Mouse (Mus musculus) midbrain, embryonic 14.5 days (tissue): ENCODE results near the gene Tmem185b. TPM values are rescaled to one million over a fixed set of nuclear protein-coding genes. Genes with fewer than 3 reads are reported as not detected.

Experiments
- ATAC-seq: fragments of 200-750 bp; cut with Nextera tagmentation; 2 replicates; pipeline ENCODE4 v1.8.0; 2017; ENCODE audit warnings: moderate number of reproducible peaks, moderate library complexity; ENCODE audit not compliant: low FRiP score, low TSS enrichment
- DNase-seq: peaks from one replicate; pipeline ENCODE4 v3.0.0-alpha.2; 2015
- H3K27ac ChIP-seq: fragments of 300-500 bp; sonication (generic); replicated peaks from 2 replicates; pipeline ENCODE4 v1.5.1; 2014; ENCODE audit warnings: mild to moderate bottlenecking, low read depth, low read length, moderate library complexity
- H3K27me3 ChIP-seq: fragments of 300-500 bp; sonication (generic); 2 replicates; pipeline ENCODE4 v1.6.1; 2014; ENCODE audit warnings: low read length, control low read depth, mixed read lengths; ENCODE audit not compliant: control insufficient read depth, insufficient read depth
- H3K36me3 ChIP-seq: fragments of 300-500 bp; sonication (generic); 2 replicates; pipeline ENCODE4 v1.6.1; 2014; ENCODE audit warnings: low read length, control low read depth; ENCODE audit not compliant: control insufficient read depth, insufficient read depth
- H3K4me1 ChIP-seq: fragments of 300-500 bp; sonication (generic); 2 replicates; pipeline ENCODE4 v1.6.1; 2014; ENCODE audit warnings: mild to moderate bottlenecking, antibody characterized with exemption, low read length, control low read depth; ENCODE audit not compliant: control insufficient read depth, insufficient read depth
- H3K4me2 ChIP-seq: fragments of 300-500 bp; sonication (generic); 2 replicates; pipeline ENCODE4 v1.6.1; 2014; ENCODE audit warnings: mild to moderate bottlenecking, low read length, moderate library complexity
- H3K4me3 ChIP-seq: fragments of 300-500 bp; sonication (generic); replicated peaks from 2 replicates; pipeline ENCODE4 v1.5.1; 2014; ENCODE audit warnings: low read depth, low read length
- H3K9ac ChIP-seq: fragments of 300-500 bp; sonication (generic); replicated peaks from 2 replicates; pipeline ENCODE4 v1.6.1; 2014; ENCODE audit warnings: mild to moderate bottlenecking, low read length, moderate library complexity
- H3K9me3 ChIP-seq: fragments of 300-500 bp; sonication (generic); 2 replicates; pipeline ENCODE4 v1.6.1; 2016; ENCODE audit warnings: low read length, control low read depth, mixed read lengths; ENCODE audit not compliant: control insufficient read depth
- WGBS: fragments of 180-500 bp; shearing (Covaris S2); extraction: QIAGEN DNeasy Blood & Tissue Kit; methylation state at CpG from one replicate; pipeline ENCODE4 v1.1.7; 2014; 5-methylcytosine and 5-hydroxymethylcytosine counted together
- polyA plus RNA-seq: library from polyadenylated mRNA; unstranded; fragments of >200 nt; fragmentation: Nextera tagmentation; extraction: Ambion mirVana; gene quantifications from 2 replicates; pipeline ENCODE4 v1.2.1, GENCODE M21; 2014

Tmem185b gene
- polyA plus RNA-seq, 1 experiment from 2014 or later: 19.8 TPM

GRCm38 (mm10) chr1:119487917-119488590 is 37.9 kb upstream of the Tmem185b start:
- no peak overlapping the region for H3K4me2 ChIP-seq
- DNase-seq (no peak), ATAC-seq (no peak)
- H3K4me3 ChIP-seq: no peak overlapping the region
- no peaks in the 10 kb centered on the region for H3K36me3 ChIP-seq
- 60% methylated on average over 10 of the region's 10 CpGs for WGBS
- H3K9ac ChIP-seq: no peak overlapping the region
- H3K4me1 ChIP-seq: no peaks in the 10 kb centered on the region
- H3K9me3 ChIP-seq: no peaks in the 10 kb centered on the region
- H3K27ac ChIP-seq: no peak overlapping the region
- H3K27me3 ChIP-seq: no peaks in the 10 kb centered on the region

GRCm38 (mm10) chr1:119490765-119491164 is 35.2 kb upstream of the Tmem185b start:
- 87% methylated on average over 7 of the region's 7 CpGs for WGBS
- DNase-seq (no peak), ATAC-seq (no peak)
- Histone ChIP-seq H3K9me3 (no peaks in the 10 kb centered on the region), H3K4me3 (no peak overlapping the region), H3K4me2 (no peak overlapping the region), H3K27ac (no peak overlapping the region), H3K4me1 (no peaks in the 10 kb centered on the region), H3K9ac (no peak overlapping the region), H3K36me3 (no peaks in the 10 kb centered on the region), H3K27me3 (no peaks in the 10 kb centered on the region)

GRCm38 (mm10) chr1:119492097-119492496 is 33.9 kb upstream of the Tmem185b start:
- H3K9me3 ChIP-seq: no peaks in the 10 kb centered on the region
- H3K36me3 ChIP-seq: no peaks in the 10 kb centered on the region
- no peak overlapping the region; the same call in 1 of the 2 replicates for H3K27ac ChIP-seq
- DNase-seq: no peak
- no peaks in the 10 kb centered on the region for H3K27me3 ChIP-seq
- WGBS: 70% methylated on average over 11 of the region's 11 CpGs
- no peaks in the 10 kb centered on the region for H3K4me1 ChIP-seq
- H3K9ac ChIP-seq: no peak overlapping the region
- no peak overlapping the region for H3K4me3 ChIP-seq
- no peak for ATAC-seq
- H3K4me2 ChIP-seq: no peak overlapping the region

- no peak overlapping the region for H3K27ac ChIP-seq
- 84% methylated on average over 1 of the region's 1 CpGs for WGBS
- DNase-seq (no peak), ATAC-seq (no peak)
- no peaks in the 10 kb centered on the region for H3K4me1 ChIP-seq
- no peak overlapping the region for H3K4me3 ChIP-seq
- no peak overlapping the region for H3K9ac ChIP-seq
- H3K36me3 ChIP-seq: no peaks in the 10 kb centered on the region
- no peaks in the 10 kb centered on the region for H3K9me3 ChIP-seq
- no peak overlapping the region for H3K4me2 ChIP-seq
- H3K27me3 ChIP-seq: no peaks in the 10 kb centered on the region
These were observed 33.5 kb upstream of the Tmem185b start for GRCm38 (mm10) chr1:119492505-119492904.

GRCm38 (mm10) chr1:119494024-119494711 is 31.8 kb upstream of the Tmem185b start:
- no peaks in the 10 kb centered on the region for H3K9me3 ChIP-seq
- no peak overlapping the region for H3K9ac ChIP-seq
- H3K4me3 ChIP-seq: no peak overlapping the region
- H3K4me2 ChIP-seq: no peak overlapping the region
- DNase-seq: no peak
- no peak for ATAC-seq
- no peaks in the 10 kb centered on the region for H3K4me1 ChIP-seq
- no peaks in the 10 kb centered on the region for H3K36me3 ChIP-seq
- H3K27ac ChIP-seq: no peak overlapping the region
- no peaks in the 10 kb centered on the region for H3K27me3 ChIP-seq
- 79% methylated on average over 2 of the region's 2 CpGs for WGBS

- Histone ChIP-seq H3K4me3 (no peak overlapping the region), H3K36me3 (no peaks in the 10 kb centered on the region), H3K27me3 (no peaks in the 10 kb centered on the region), H3K4me2 (no peak overlapping the region), H3K9ac (no peak overlapping the region), H3K27ac (no peak overlapping the region), H3K9me3 (no peaks in the 10 kb centered on the region), H3K4me1 (no peaks in the 10 kb centered on the region)
- 93% methylated on average over 9 of the region's 9 CpGs for WGBS
- DNase-seq (no peak), ATAC-seq (no peak)
These were observed 31.1 kb upstream of the Tmem185b start for GRCm38 (mm10) chr1:119494712-119495395.

- ATAC-seq (no peak), DNase-seq (no peak)
- no peaks in the 10 kb centered on the region for H3K4me1 ChIP-seq
- H3K9ac ChIP-seq: no peak overlapping the region
- no peaks in the 10 kb centered on the region for H3K9me3 ChIP-seq
- no peak overlapping the region for H3K4me2 ChIP-seq
- no peak overlapping the region for H3K27ac ChIP-seq
- H3K4me3 ChIP-seq: no peak overlapping the region
- H3K36me3 ChIP-seq: no peaks in the 10 kb centered on the region
- H3K27me3 ChIP-seq: no peaks in the 10 kb centered on the region
- WGBS: 94% methylated on average over 6 of the region's 6 CpGs
These were observed 30.6 kb upstream of the Tmem185b start for GRCm38 (mm10) chr1:119495396-119495775.

- H3K9ac ChIP-seq: no peak overlapping the region
- no peak overlapping the region for H3K27ac ChIP-seq
- 74% methylated on average over 5 of the region's 5 CpGs for WGBS
- H3K4me1 ChIP-seq: no peaks in the 10 kb centered on the region
- H3K27me3 ChIP-seq: no peaks in the 10 kb centered on the region
- DNase-seq (no peak), ATAC-seq (no peak)
- no peak overlapping the region for H3K4me3 ChIP-seq
- H3K9me3 ChIP-seq: no peaks in the 10 kb centered on the region
- H3K36me3 ChIP-seq: no peaks in the 10 kb centered on the region
- H3K4me2 ChIP-seq: no peak overlapping the region
These were observed 28.5 kb upstream of the Tmem185b start for GRCm38 (mm10) chr1:119497346-119498004.
